Mouse (Mus musculus): ENCODE measurements around the gene Tsc22d1.
A peak's percentile ranks its signal among the peaks of the same experiment; 100 is the strongest.

- TF ChIP-seq POLR2A (IDR thresholded peaks at IDR 0.05; ENCODE audit: low read depth, low read length) (no peak), CTCF (conservative IDR thresholded peaks at IDR 0.05; ENCODE audit: insufficient read depth, insufficient read length, low read depth, low read length) (peak; percentile 34)
Measured at GRCm38 (mm10) chr14:76488101-76489044, 73.6 kb downstream of the Tsc22d1 start.
